Mouse (Mus musculus): ENCODE results near the gene C1galt1.

DNA sequence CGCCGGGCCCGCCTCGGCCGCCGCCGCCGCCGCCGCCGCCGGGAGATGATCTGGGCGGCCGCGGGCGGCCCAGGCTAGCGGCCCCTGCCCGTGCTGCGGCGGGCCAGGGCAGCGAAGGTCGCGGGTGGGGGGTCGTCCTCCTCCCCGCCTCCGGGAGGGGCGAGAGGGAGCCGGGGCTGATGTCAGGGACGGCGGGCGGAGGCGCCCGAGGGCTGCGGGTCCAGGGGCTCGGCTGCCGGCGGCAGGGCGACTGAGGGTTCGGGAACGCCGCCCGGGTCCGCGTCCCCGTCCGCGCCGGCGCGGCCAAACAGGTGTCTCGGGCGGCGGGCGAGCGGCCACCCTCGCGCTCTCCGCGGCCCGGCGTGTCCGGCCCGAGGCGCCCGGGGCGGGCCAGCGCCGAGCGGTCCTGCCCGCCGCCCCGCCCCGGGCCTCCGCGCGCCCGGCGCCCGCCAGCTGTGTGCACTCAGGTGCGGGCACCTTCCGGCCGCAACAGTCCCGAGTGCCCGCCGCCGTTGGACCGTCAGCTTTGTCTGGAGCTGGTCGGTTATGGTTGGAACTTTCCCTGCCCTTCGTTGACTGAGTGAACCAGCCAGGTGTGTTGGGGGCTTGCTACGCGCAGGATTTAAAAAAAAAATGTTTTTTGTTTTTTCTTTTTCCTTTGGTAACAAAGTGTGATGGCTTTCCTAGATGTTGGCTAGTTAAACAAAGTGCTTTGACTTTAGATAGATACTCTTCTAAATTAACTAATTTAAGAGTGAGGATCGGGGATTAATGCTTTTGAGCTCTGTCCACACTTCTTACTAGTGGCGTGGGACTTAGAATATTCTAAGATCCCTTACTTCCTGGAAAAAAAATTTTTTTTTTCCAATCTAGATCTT, at the start of gene C1galt1:
- TF ChIP-seq POLR2A (IDR thresholded peaks at IDR 0.05; ENCODE audit: low read depth, low read length) (no peak), CTCF (conservative IDR thresholded peaks at IDR 0.05; ENCODE audit: insufficient read depth, insufficient read length, low read depth, low read length) (no peak)

All from kidney, adult 2 months (tissue).